Mouse (Mus musculus) splenic B cell, adult 2 months (primary cell): ENCODE data around the gene Slit2.

Source experiments
- DNase-seq: peaks from one replicate; pipeline ENCODE4 v3.0.0-alpha.2; 2011; ENCODE audit warnings: low read depth, low spot score
- H3K27me3 ChIP-seq: 2 replicates; pipeline ENCODE4 v1.6.1; 2012; ENCODE audit warnings: mild to moderate bottlenecking, low read length, moderate library complexity, mixed read lengths; ENCODE audit not compliant: control insufficient read depth, poor library complexity, insufficient read depth, severe bottlenecking
- H3K36me3 ChIP-seq: 2 replicates; pipeline ENCODE4 v1.6.1; 2012; ENCODE audit warnings: mild to moderate bottlenecking, low read length, moderate library complexity, mixed read lengths; ENCODE audit not compliant: control insufficient read depth, poor library complexity, insufficient read depth, severe bottlenecking

Slit2 gene

DNA sequence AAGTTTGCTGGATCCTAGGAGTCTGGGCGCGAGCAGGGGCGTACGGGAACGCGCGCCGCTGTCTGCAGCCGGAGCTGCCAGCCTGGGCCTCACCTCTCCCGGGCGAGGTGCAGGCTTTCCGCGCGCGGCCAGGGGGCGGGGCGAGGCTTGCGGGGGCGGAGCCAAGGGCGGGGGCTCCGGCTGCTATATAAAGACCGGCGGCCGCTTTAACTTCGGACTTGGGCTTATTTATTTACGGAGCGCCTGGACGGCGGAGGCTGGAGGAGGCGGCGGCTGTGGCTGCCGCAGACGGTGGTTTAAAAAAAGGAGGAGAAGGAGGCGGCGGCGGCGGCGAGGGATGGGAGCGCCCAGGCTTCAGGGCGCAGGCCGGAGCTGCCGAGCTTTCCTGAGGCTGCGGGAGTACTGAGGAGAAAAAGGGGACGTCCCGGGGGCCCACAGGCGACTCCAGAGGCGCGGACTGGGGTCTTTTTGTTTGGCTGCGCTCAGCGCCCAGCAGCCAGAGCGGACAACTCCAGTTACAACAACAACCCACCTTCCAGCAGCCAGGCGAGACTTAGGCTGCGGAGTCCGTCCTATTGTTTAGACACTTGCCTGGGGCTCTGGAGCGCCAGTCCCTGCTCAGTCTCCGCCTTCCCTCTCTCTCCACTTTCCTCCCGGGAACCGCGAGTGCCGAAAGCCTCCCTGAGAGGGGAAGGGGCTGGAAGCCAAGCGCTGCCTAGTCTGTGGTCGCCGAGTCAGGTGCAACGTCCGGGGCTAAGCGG lies at the start of gene Slit2:
TSS of gene Slit2 (plus strand) at position 198 of the 761 bp plus-strand sequence.
- H3K27me3 ChIP-seq = no peaks in the 10 kb centered on the region
- DNase-seq = no peak
- H3K36me3 ChIP-seq = no peaks in the 10 kb centered on the region

DNA sequence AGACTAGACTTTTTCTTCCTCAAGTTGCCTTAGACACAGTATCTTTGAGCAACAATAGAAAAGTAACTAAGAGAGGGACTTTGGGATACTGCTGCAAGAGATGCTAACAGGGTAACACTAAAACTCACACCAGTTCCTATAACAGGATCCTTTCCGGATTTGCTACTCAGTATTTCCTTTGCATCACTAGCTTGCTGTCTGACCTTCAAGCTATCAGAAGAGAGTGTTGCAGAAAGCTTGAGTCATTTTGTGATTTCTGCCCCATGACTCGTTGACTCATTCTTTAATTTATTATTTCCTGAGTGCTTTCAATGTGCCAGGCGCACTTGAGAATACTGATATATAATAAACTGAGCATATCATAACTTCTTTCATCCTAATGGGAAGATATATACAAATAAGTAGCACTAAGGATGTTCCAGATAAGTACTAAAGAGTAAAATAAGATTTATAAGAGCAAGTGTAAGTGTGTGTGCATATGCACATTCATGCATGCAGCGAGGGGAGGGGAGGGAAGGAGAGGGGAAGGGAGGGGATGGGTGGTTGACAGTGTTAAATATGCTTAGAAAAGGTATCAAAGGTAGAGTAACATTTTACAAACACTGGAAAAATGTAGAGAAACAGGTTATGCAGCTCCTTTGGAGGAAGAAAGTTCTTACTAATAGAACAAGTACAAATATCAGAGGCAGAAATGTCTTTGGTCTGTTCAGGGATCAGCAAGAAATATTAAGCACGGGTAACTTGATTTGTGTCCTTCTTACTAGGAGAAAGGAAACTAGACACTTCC lies 44.2 kb upstream of the Slit2 start:
- no peaks in the 10 kb centered on the region for H3K27me3 ChIP-seq
- DNase-seq = no peak
- H3K36me3 ChIP-seq = no peaks in the 10 kb centered on the region

DNA sequence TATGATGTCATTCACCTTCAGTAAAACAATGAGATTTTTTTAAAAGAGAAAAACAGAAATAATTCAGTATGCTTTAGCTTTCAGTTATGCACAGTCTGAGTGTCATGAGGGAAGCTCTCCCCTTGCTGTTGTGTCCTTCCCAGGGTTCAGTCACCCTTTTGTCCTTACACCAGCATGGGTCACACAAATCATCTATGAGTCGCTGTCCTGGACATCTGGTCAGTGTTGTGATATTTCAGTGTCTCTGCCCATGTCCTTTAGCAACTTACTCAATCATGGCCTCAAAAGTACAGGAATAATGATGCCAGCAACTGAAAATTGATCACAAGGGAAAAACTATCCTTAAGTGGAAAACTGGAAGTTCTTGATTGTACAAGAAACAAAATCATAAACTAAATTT lies 26.5 kb upstream of the Slit2 start:
- Histone ChIP-seq H3K27me3 (no peaks in the 10 kb centered on the region), H3K36me3 (no peaks in the 10 kb centered on the region)
- no peak for DNase-seq

DNA sequence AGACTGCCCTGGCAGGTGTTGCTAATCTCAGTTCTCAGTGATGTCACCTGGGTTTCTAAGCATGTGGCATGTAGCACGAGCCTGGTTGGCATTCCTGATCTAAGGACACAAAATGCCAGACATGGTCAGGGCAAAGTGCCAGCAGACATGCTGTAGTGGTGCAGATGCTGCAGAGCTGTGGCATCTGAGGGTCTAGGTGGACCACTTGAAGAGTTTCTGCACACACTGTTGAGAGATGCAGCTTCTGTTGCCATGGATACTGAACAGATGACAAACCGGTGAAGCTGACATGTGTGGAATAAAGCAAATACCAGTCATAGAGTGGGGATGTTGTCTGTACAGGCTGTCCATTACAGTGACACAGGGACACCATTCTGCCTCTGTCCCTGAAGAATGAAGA lies 7.1 kb upstream of the Slit2 start:
- Histone ChIP-seq H3K27me3 (no peaks in the 10 kb centered on the region), H3K36me3 (no peaks in the 10 kb centered on the region)
- no peak for DNase-seq

DNA sequence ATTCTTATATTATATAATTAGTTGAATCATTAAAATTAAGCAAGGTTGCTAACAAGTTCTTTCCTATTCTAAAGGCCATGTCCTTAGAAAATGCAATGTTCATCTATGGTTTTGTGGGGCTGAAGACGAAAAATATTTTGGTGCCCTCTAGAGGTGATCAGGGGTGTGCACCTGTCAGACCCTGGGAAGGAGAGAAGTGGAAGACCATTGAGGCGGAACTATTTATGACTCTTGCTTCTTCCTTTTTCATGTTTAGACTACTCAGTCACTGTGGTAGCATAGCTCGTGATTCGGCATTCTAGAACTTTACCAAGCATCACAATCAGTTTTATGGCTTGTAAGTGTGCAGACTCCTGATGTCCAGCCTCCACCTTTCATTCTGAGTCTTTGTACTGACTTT lies 3.6 kb upstream of the Slit2 start:
- no peaks in the 10 kb centered on the region for H3K36me3 ChIP-seq
- H3K27me3 ChIP-seq = no peaks in the 10 kb centered on the region
- DNase-seq = no peak

DNA sequence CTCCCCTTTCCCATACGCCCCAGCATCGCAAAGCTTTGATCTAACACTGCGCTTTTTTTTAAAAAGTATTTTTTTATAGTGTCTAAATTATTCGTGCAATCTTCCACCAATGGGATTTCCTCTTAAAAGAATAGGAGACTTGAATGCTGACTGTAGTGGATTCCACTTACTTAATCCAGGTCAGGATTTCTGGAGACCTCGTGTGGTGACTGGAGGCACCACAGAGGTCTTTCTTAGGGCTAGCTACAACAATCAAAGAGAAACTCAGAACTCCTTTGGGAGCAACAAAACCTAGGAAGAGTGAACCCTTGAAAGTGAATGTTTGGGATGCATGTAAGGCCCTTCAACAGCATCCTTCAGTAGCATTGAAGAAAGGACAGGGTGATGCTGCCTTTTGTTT lies 2.5 kb upstream of the Slit2 start:
- Histone ChIP-seq H3K36me3 (no peaks in the 10 kb centered on the region), H3K27me3 (no peaks in the 10 kb centered on the region)
- DNase-seq = no peak

DNA sequence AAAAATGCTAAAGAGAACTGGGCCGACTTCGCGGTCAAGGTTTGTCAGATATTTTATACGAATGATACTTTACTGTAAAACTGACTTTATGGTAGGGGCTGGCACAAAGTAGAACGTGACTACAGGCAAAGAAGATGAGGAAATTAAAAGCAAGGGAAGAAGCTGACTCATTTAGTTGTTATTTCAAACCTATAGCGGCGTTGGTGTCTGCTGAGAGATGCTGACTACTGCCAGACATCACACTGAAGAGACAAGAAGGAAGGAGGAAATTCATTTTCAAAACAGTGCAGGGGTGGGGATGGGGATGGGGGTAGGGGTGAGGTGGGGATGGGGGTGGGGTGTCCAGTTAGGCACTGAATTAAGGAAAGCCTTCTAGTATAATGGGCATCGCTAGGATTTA lies 987 bp upstream of the Slit2 start:
- no peaks in the 10 kb centered on the region for H3K36me3 ChIP-seq
- H3K27me3 ChIP-seq = no peaks in the 10 kb centered on the region
- no peak for DNase-seq

DNA sequence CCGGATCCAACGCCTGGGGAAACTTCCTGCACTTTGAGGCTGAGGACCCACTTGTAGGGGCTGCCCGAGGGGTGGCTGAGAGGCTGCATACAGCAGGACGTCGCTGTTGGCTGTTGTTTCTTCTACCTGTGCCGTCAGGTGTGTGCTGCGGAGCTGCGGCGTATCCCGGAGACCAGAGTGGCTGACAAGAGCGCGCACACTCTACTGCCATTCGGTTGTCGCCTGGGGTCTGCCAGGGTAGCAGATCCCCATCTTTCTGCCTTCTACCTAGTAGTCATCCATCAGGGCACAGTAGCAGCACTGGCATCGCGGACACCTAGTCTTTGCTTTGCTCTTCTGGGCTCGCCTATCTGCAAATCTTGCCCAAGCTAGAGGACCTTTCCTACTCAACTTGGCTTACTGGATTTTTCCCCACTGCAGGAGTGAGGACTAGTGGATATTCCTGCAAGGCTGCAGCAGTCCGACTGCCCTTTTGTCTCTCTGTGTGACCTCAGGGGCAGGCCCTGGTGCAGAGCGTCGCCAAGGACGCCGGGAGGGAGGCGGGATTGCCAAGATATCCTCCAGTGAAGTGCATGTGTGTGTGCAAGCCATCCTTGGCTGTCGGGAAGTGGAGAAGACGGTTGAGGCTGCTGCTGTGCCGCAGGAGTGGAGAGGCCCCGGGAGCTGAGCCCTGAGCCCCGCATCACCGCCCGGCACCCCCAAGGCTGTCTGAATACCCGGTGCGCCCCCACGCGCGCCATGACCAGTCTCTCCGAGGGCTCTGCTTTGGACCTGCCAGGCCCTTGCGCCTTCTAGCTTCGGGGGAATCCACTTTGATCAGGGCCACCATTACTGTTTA lies 1.0 kb downstream of the Slit2 start:
- H3K27me3 ChIP-seq = no peaks in the 10 kb centered on the region
- no peaks in the 10 kb centered on the region for H3K36me3 ChIP-seq
- no peak for DNase-seq

DNA sequence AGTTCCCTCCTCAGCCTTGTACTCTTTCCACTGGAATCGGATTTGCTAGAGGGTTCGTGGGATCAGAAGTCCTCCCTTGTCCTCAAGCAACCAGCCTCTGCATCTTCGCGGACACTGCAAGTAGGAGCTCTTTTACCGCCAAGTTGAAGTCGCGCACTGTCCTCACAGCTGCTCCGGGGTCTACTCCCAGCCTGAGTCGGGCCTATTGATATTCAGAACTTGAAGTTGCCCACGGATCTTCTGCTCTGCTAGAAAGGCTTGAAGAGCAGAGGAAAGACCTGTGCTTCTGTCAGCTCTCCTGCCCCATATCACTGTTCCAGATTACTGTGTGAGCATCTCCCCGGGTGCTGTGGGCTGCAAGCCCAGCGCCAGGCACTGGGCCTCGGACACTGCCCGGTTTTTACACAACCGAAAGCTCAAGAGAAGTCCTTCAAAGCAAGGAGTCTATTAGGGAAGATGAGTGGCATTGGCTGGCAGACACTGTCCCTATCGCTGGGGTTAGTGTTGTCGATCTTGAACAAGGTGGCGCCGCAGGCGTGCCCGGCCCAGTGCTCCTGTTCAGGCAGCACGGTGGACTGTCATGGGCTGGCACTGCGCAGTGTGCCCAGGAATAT lies 1.8 kb downstream of the Slit2 start:
- no peak for DNase-seq
- Histone ChIP-seq H3K36me3 (no peaks in the 10 kb centered on the region), H3K27me3 (no peaks in the 10 kb centered on the region)

DNA sequence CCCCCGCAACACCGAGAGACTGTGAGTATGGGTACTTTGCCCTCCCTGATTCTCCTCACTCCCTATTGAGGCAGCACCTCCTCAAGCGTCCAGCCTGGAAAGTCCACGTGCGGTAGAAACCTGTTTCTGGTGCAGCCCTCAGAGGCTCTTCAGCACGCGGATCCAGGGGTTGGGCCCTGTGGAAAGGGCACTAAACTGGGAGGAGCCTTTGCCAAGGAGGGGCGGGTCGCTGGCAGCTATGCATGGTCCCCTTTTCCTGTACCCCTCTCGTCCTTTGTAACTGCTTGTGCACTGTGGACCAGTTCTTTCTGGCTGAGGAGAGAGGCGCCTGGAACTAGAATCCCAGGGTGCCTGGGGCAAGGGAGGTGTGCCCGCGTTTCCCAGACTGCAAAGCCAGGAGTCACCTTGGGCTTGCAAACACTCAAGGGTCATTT lies 2.3 kb downstream of the Slit2 start:
- Histone ChIP-seq H3K27me3 (no peaks in the 10 kb centered on the region), H3K36me3 (no peaks in the 10 kb centered on the region)
- no peak for DNase-seq

DNA sequence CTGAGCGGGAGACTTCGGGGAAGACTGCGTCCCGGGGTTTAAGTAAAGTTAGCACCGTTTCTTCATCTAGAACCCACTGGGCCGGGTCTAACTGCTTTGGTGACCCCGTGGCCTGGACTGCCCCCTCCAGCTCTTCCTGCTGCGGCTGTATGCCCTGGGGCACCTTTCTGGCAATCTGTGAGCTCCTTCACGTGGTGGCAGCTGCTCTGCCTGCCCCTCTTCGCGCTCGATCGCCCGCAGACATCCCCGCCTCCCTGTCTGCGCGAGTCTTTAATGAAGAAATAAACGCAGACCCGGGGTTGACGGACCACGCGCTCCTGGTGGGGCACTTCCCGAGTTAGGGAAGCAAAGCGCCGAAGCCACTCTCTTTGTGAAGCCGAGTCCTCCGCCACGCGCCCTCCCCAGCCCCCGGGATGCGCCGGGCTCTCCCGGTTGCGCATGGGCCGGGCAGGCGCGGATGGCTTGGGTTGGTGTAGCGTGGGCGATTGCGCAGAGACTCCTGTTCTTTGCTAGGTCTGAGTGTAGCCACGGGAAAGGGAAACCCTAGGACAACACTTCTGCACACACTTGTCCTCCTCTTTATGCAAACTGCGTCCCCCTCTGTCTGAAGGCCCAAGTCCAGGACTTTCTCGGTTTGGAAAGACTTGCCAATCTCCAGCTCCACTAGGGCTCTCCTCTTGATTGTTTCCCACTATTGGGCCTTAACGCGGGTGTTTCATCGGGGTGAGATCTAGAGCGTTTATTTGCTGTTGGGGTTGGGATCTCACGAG lies 3.1 kb downstream of the Slit2 start:
- H3K27me3 ChIP-seq = no peaks in the 10 kb centered on the region
- DNase-seq = no peak
- no peaks in the 10 kb centered on the region for H3K36me3 ChIP-seq

DNA sequence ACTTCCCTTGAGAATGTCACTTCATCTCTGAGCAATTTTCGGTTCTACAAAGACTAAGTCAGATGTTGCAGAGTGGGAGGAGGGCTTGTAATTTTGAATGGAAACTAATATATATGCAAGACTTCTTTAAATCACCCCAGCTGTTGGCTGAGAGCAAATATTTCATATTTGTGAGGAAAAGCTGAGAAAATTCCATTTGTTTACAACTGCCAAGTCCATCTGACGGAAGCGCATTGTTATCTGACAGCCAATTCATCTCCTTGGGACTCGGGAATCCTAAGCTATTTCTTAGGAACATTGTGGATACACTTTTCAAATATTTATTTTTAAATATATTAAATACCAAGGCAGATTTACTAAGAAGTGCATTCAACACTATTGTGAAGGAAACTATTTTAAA lies 8.0 kb downstream of the Slit2 start:
- no peaks in the 10 kb centered on the region for H3K36me3 ChIP-seq
- no peak for DNase-seq
- H3K27me3 ChIP-seq = no peaks in the 10 kb centered on the region

DNA sequence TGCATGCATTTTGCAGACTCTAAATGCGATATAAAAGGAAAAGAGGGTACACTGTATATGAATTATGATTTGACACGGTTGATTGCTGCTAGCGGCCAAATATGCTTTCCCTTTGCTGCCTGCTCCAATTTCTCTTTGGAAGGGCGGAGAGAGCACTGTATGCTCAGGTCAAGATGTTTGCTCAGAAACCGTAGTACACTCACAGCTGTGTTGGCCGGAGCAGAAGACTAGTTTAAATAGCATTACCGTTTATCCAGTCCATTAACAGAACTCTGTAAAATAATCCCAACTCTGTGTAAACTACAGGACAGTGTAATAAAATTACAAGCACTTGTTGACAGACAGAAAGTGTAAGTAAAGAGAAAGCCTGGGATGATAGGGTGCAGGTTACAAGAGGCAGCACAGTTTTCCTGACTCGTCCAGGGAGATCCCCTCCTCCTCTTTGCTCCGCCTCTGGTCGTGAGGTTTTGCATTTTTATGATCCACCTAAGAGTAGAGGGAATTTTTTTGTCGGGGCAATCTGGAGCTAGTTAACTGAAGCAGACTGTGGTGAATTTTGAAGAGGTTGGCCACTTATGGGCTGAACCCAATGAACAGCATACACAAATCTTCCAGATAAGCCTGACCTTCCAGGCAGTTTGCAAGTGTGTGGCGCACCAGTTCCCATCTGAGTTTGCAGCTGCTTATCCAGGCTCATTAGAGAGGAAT lies 20.9 kb downstream of the Slit2 start:
- DNase-seq = no peak
- no peaks in the 10 kb centered on the region for H3K36me3 ChIP-seq
- H3K27me3 ChIP-seq = no peaks in the 10 kb centered on the region
